Mouse (Mus musculus) C2C12 (cell line): ENCODE results near the gene Mroh8.

Experiments used
- CTCF ChIP-seq: IDR thresholded peaks from one replicate; pipeline ENCODE4 v1.5.1; 2011; ENCODE audit not compliant: control insufficient read depth, insufficient read depth, insufficient read length
- MAX ChIP-seq: IDR thresholded peaks from one replicate; pipeline ENCODE4 v1.6.1; 2011; ENCODE audit warnings: mild to moderate bottlenecking, control low read depth
- MYOD1 ChIP-seq: IDR thresholded peaks from one replicate; pipeline ENCODE4 v1.6.1; 2011; ENCODE audit warnings: low read depth; ENCODE audit not compliant: control insufficient read depth, insufficient read length
- USF1 ChIP-seq: IDR thresholded peaks from one replicate; pipeline ENCODE4 v1.6.1; 2011; ENCODE audit warnings: low read depth, mild to moderate bottlenecking, control low read depth, moderate library complexity

DNA sequence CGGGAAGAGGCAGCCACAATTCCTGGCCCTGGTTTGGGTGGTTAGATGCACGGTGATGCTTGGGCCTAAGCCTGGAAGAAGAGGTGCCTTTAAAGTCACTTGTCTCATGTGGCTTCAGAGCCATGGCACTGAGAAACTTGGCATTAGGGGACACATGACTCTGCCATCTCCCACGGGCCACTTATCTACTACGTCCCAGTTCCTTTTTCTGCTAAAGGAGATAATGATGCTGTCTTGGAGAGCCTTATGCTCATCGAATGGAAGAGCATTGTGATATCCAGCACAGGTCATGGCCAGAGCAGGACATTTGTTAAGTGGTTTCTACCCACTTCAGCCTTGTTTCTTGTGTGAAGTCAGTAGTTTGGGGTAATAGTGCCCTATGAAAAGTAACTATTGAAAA is 9.6 kb upstream of the Mroh8 start:
- TF ChIP-seq CTCF, result no peak
- TF ChIP-seq MYOD1, result no peak
- TF ChIP-seq USF1, result no peak
- TF ChIP-seq MAX, result no peak
